Mouse (Mus musculus) limb, embryonic 13.5 days (tissue): ENCODE results near the gene Cyp2c69. TPM values are rescaled to one million over a fixed set of nuclear protein-coding genes. Genes with fewer than 3 reads are reported as not detected.
"Not testable (repeated sequence)": the region's sequence is repeated elsewhere in the genome, so short reads cannot be mapped to it uniquely, and the experiment has no call there.

Experiments used
- ATAC-seq: fragments of 200-750 bp; cut with Nextera tagmentation; 2 replicates; pipeline ENCODE4 v1.8.0; 2017; ENCODE audit warnings: low read depth, moderate number of reproducible peaks, moderate TSS enrichment; ENCODE audit not compliant: low FRiP score
- H3K27ac ChIP-seq: fragments of 300-500 bp; sonication (generic); 2 replicates; pipeline ENCODE4 v1.5.1; 2015; ENCODE audit warnings: inconsistent platforms, mild to moderate bottlenecking, moderate library complexity
- H3K27me3 ChIP-seq: fragments of 300-500 bp; sonication (generic); 2 replicates; pipeline ENCODE4 v1.6.1; 2015; ENCODE audit warnings: mild to moderate bottlenecking, inconsistent platforms
- H3K36me3 ChIP-seq: fragments of 300-500 bp; sonication (generic); 2 replicates; pipeline ENCODE4 v1.6.1; 2015; ENCODE audit warnings: inconsistent platforms, mild to moderate bottlenecking, moderate library complexity
- H3K4me1 ChIP-seq: fragments of 300-500 bp; sonication (generic); 2 replicates; pipeline ENCODE4 v1.6.1; 2015; ENCODE audit warnings: inconsistent platforms
- H3K4me2 ChIP-seq: fragments of 300-500 bp; sonication (generic); replicated peaks from 2 replicates; pipeline ENCODE4 v1.6.1; 2015; ENCODE audit warnings: inconsistent platforms, mild to moderate bottlenecking, moderate library complexity
- H3K4me3 ChIP-seq: fragments of 300-500 bp; sonication (generic); 2 replicates; pipeline ENCODE4 v1.5.1; 2015; ENCODE audit warnings: moderate library complexity, mild to moderate bottlenecking, inconsistent platforms
- H3K9ac ChIP-seq: fragments of 300-500 bp; sonication (generic); 2 replicates; pipeline ENCODE4 v1.6.1; 2015; ENCODE audit warnings: mild to moderate bottlenecking, inconsistent platforms
- H3K9me3 ChIP-seq: fragments of 300-500 bp; sonication (generic); 2 replicates; pipeline ENCODE4 v1.6.1; 2016; ENCODE audit warnings: inconsistent platforms
- WGBS: fragments of 180-500 bp; shearing (Covaris S2); methylation state at CpG from one replicate; pipeline ENCODE4 v1.1.7; 2015; 5-methylcytosine and 5-hydroxymethylcytosine counted together
- polyA plus RNA-seq: library from polyadenylated mRNA; unstranded; fragments of >200 nt; fragmentation: Nextera tagmentation; extraction: Ambion mirVana; gene quantifications from 2 replicates; pipeline ENCODE4 v1.2.1, GENCODE M21; 2015

Gene Cyp2c69
- not detected in 2 replicates for polyA plus RNA-seq

DNA sequence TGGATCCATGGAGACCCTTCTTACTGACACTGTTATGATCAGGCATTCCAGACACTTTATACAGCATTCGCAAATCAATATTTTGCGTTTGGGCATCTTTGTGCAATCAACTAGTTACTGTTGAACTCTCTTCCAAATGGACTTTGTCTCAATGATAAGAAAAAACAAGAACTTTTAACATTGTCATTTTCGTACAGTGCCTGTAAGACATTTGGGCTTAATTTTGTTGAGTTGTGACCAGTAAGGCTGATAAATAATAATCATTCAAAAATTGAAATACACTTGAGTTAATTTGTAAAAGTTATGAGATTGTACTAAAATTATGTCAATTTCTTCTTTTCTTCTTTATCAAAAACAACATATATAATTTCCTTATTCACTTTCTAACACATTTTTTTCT, at the start of gene Cyp2c69:
Gene Cyp2c69 (minus strand): TSS at position 101 of the 400 bp plus-strand sequence.
- H3K36me3 ChIP-seq, H3K27ac ChIP-seq, H3K4me1 ChIP-seq, ATAC-seq, H3K27me3 ChIP-seq, H3K9ac ChIP-seq, H3K9me3 ChIP-seq, H3K4me3 ChIP-seq, H3K4me2 ChIP-seq: not testable (repeated sequence)
- 83% methylated on average over 3 of the region's 3 CpGs for WGBS

DNA sequence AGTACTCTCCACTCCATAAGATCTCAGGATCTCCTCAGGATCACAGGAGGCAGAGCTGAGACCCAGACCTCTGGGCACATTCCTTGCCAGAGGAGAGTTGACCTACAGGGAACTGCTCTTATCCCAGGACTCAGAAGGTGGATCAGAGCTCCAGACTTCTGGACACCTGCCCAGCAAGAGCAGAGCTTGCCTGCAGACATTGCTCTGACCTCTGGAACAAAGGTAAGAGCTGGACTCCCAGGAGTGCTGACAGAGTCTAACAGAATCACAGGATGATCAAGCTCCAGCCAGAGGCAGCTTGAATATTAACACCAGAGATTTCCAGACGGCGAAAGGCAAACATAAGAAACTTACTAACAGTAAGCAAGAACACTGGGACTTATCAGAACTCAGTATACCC, 48.8 kb upstream of the Cyp2c69 start:
- no peak overlapping the region for H3K27ac ChIP-seq
- no peak overlapping the region for H3K9ac ChIP-seq
- peaks cover 15% of the 10 kb centered on the region for H3K9me3 ChIP-seq
- WGBS, result 87% methylated on average over 2 of the region's 2 CpGs
- no peak overlapping the region for H3K4me3 ChIP-seq
- H3K36me3 ChIP-seq, result no peaks in the 10 kb centered on the region
- H3K4me1 ChIP-seq, result no peaks in the 10 kb centered on the region
- no peaks in the 10 kb centered on the region for H3K27me3 ChIP-seq
- H3K4me2 ChIP-seq, result no peak overlapping the region
- no peak for ATAC-seq

DNA sequence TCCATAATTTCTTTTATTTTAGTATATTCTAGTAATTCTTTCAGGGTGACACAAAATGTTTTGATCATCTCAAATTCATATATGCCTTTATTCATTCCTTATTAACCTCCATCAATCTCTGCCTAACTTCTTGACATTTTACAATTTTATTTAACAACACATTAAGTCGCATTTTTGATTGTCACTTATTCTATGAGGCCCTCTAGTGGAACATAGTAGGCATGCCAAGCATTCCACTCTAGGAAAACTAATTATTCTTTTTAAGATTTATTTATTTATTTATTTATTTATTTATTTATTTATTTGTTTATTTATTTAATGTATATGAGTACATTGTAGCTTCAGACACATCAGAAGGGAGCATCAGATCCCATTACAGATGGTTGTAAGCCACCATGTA, 43.4 kb upstream of the Cyp2c69 start:
- no peak overlapping the region for H3K27ac ChIP-seq
- peaks cover 15% of the 10 kb centered on the region for H3K9me3 ChIP-seq
- no peak overlapping the region for H3K9ac ChIP-seq
- ATAC-seq, result no peak
- no peaks in the 10 kb centered on the region for H3K27me3 ChIP-seq
- H3K36me3 ChIP-seq, result no peaks in the 10 kb centered on the region
- 56% methylated on average over 1 of the region's 1 CpGs for WGBS
- no peaks in the 10 kb centered on the region for H3K4me1 ChIP-seq
- no peak overlapping the region for H3K4me3 ChIP-seq
- H3K4me2 ChIP-seq, result no peak overlapping the region

GRCm38 (mm10) chr19:39901656-39902055, 15.1 kb upstream of the Cyp2c69 start:
- Histone ChIP-seq H3K4me3 (no peak overlapping the region), H3K27me3 (no peaks in the 10 kb centered on the region), H3K36me3 (no peaks in the 10 kb centered on the region), H3K9ac (no peak overlapping the region), H3K4me2 (no peak overlapping the region), H3K9me3 (peaks cover 10% of the 10 kb centered on the region; the same call in 1 of the 2 replicates), H3K27ac (no peak overlapping the region), H3K4me1 (no peaks in the 10 kb centered on the region)
- ATAC-seq, result no peak
- whole genome bisulfite sequencing, result 77% methylated on average over 2 of the region's 2 CpGs

- H3K27ac ChIP-seq, H3K4me2 ChIP-seq, ATAC-seq, H3K27me3 ChIP-seq, H3K9me3 ChIP-seq, H3K4me3 ChIP-seq, H3K9ac ChIP-seq, H3K4me1 ChIP-seq, H3K36me3 ChIP-seq: not testable (repeated sequence)
- 85% methylated on average over 3 of the region's 3 CpGs for WGBS
These were observed 3.5 kb upstream of the Cyp2c69 start for GRCm38 (mm10) chr19:39890079-39890478.

- Histone ChIP-seq H3K4me1 (no peaks in the 10 kb centered on the region), H3K36me3 (no peaks in the 10 kb centered on the region), H3K9ac (no peak overlapping the region), H3K27me3 (no peaks in the 10 kb centered on the region), H3K9me3 (peaks cover 4% of the 10 kb centered on the region; the same call in 1 of the 2 replicates), H3K27ac (no peak overlapping the region), H3K4me2 (no peak overlapping the region), H3K4me3 (no peak overlapping the region)
- ATAC-seq, result no peak
- 58% methylated on average over 1 of the region's 1 CpGs for WGBS
These were observed 20.5 kb downstream of the Cyp2c69 start for GRCm38 (mm10) chr19:39866133-39866532.

GRCm38 (mm10) chr19:39820931-39821330, 65.7 kb downstream of the Cyp2c69 start:
- not testable (repeated sequence) for H3K27me3 ChIP-seq, ATAC-seq, H3K9me3 ChIP-seq, H3K9ac ChIP-seq, H3K36me3 ChIP-seq, H3K4me1 ChIP-seq, H3K4me2 ChIP-seq, H3K27ac ChIP-seq, H3K4me3 ChIP-seq
- 75% methylated on average over 2 of the region's 2 CpGs for WGBS

- ATAC-seq, H3K9ac ChIP-seq, H3K4me3 ChIP-seq, H3K36me3 ChIP-seq, H3K27me3 ChIP-seq, H3K27ac ChIP-seq, H3K4me1 ChIP-seq, H3K4me2 ChIP-seq, H3K9me3 ChIP-seq: not testable (repeated sequence)
- WGBS, result 84% methylated on average over 1 of the region's 1 CpGs
These were observed 70.2 kb downstream of the Cyp2c69 start for GRCm38 (mm10) chr19:39816400-39816799.

GRCm38 (mm10) chr19:39815991-39816390, 70.6 kb downstream of the Cyp2c69 start:
- H3K4me2 ChIP-seq, H3K27me3 ChIP-seq, H3K9ac ChIP-seq, H3K27ac ChIP-seq, ATAC-seq, H3K36me3 ChIP-seq, H3K4me3 ChIP-seq, H3K4me1 ChIP-seq, H3K9me3 ChIP-seq: not testable (repeated sequence)
- WGBS, result 69% methylated on average over 4 of the region's 4 CpGs

GRCm38 (mm10) chr19:39812714-39813113, 73.9 kb downstream of the Cyp2c69 start, which contains the start of gene Cyp2c40:
TSS of gene Cyp2c40 (minus strand) at chr19:39812814.
- WGBS, result 87% methylated on average over 3 of the region's 3 CpGs
- not testable (repeated sequence) for H3K27me3 ChIP-seq, H3K4me2 ChIP-seq, H3K27ac ChIP-seq, H3K36me3 ChIP-seq, ATAC-seq, H3K9ac ChIP-seq, H3K4me1 ChIP-seq, H3K9me3 ChIP-seq, H3K4me3 ChIP-seq

Other genes with a start within 250 kb of the Cyp2c69 start
- not detected in 2 replicates for gene Cyp2c67, start 237.7 kb downstream of the Cyp2c69 start, polyA plus RNA-seq
- gene Cyp2c68, start 145.7 kb downstream of the Cyp2c69 start, polyA plus RNA-seq, result 0.32 TPM in 1 of 2 replicates, not detected in the other
- not detected in 2 replicates for gene Cyp2c40, start 74.0 kb downstream of the Cyp2c69 start, polyA plus RNA-seq
- not detected in 2 replicates for gene Cyp2c37, start 105.6 kb upstream of the Cyp2c69 start, polyA plus RNA-seq
- gene Cyp2c54, start 187.0 kb upstream of the Cyp2c69 start, polyA plus RNA-seq, result not detected in 2 replicates
- gene Cyp2c50, start 202.9 kb upstream of the Cyp2c69 start, polyA plus RNA-seq, result not detected in 2 replicates